Mouse (Mus musculus) liver, adult 2 months (tissue): Measurements from ENCODE around the gene Isg15. TPM values are rescaled to one million over a fixed set of nuclear protein-coding genes. Genes with fewer than 3 reads are reported as not detected.

ENCODE experiments used
- DNase-seq: peaks from one replicate; pipeline ENCODE4 v3.0.0-alpha.2; 2011; ENCODE audit warnings: low read depth, low spot score; ENCODE audit errors: extremely low read depth
- H3K27ac ChIP-seq: fragments of 200-500 bp; replicated peaks from 2 replicates; pipeline ENCODE4 v1.5.1; 2012; ENCODE audit warnings: low read depth, mild to moderate bottlenecking, control low read depth, inconsistent platforms, low read length; ENCODE audit not compliant: insufficient read depth
- H3K27me3 ChIP-seq: fragments of 200-500 bp; 2 replicates; pipeline ENCODE4 v1.6.1; 2012; ENCODE audit warnings: mild to moderate bottlenecking, moderate library complexity, low read length, inconsistent platforms; ENCODE audit not compliant: control insufficient read depth, insufficient read depth
- H3K36me3 ChIP-seq: fragments of 200-500 bp; 2 replicates; pipeline ENCODE4 v1.6.1; 2012; ENCODE audit warnings: low read length, inconsistent platforms; ENCODE audit not compliant: control insufficient read depth, insufficient read depth
- H3K4me1 ChIP-seq: fragments of 200-500 bp; 2 replicates; pipeline ENCODE4 v1.6.1; 2011; ENCODE audit warnings: low read length; ENCODE audit not compliant: control insufficient read depth, insufficient read depth
- H3K4me3 ChIP-seq: fragments of 200-500 bp; 2 replicates; pipeline ENCODE4 v1.5.1; 2011; ENCODE audit warnings: low read depth, mild to moderate bottlenecking, control low read depth, low read length, moderate library complexity; ENCODE audit not compliant: insufficient read depth
- H3K79me2 ChIP-seq: fragments of 200-500 bp; 2 replicates; pipeline ENCODE4 v1.6.1; 2012; ENCODE audit warnings: inconsistent platforms, mild to moderate bottlenecking, low read length, moderate library complexity; ENCODE audit not compliant: control insufficient read depth, insufficient read depth
- H3K9ac ChIP-seq: fragments of 200-500 bp; 2 replicates; pipeline ENCODE4 v1.6.1; 2012; ENCODE audit warnings: low read depth, mild to moderate bottlenecking, control low read depth, inconsistent platforms, low read length
- CTCF ChIP-seq: fragments of 200-500 bp; IDR thresholded peaks from 2 replicates; pipeline ENCODE4 v1.5.1; 2011; ENCODE audit warnings: low read depth, low read length, control low read depth
- POLR2A ChIP-seq: fragments of 200-500 bp; IDR thresholded peaks from 2 replicates; pipeline ENCODE4 v1.6.1; 2011; ENCODE audit warnings: low read length, control low read depth; ENCODE audit not compliant: insufficient read depth; ENCODE audit errors: extremely low read depth
- WGBS: fragments of 180-500 bp; shearing (Covaris S2); methylation state at CpG from one replicate; pipeline ENCODE4 v1.1.7; 2018; 5-methylcytosine and 5-hydroxymethylcytosine counted together
- polyA plus RNA-seq: library from polyadenylated mRNA; depleted of rRNA; stranded (reverse); fragments of >200 nt; gene quantifications from 2 replicates; pipeline ENCODE4 v1.2.3, GENCODE M21; 2012; rRNA removed
- total RNA-seq: library from RNA; depleted of rRNA; stranded (reverse); fragments of >200 nt; gene quantifications from 2 replicates; pipeline ENCODE4 v1.2.3, GENCODE M21; 2014; rRNA removed

The Isg15 gene
- total RNA-seq (14.2 and 20.7 TPM in 2 replicates), polyA plus RNA-seq (26.8 and 44.3 TPM in 2 replicates)

- H3K4me1 ChIP-seq: peaks cover 23% of the 10 kb centered on the region
- WGBS: 35% methylated on average over 10 of the region's 10 CpGs
- TF ChIP-seq POLR2A (no peak), CTCF (no peak)
- H3K9ac ChIP-seq: peak within 1 kb of the TSS; percentile 65
- no peaks in the 10 kb centered on the region for H3K36me3 ChIP-seq
- peak within 1 kb of the TSS; percentile 60 for H3K4me3 ChIP-seq
- H3K27me3 ChIP-seq: no peaks in the 10 kb centered on the region
- DNase-seq: peak; percentile 77
- peak within 1 kb of the TSS; percentile 50 for H3K27ac ChIP-seq
- peaks cover 11% of the 10 kb centered on the region; the same call in 1 of the 2 replicates for H3K79me2 ChIP-seq
Measured at GRCm38 (mm10) chr4:156200623-156201475, at the start of gene Isg15. TSS of gene Isg15 (minus strand) at chr4:156200818.

- H3K27me3 ChIP-seq: peaks cover 4% of the 10 kb centered on the region
- no peak overlapping the region for H3K9ac ChIP-seq
- WGBS: 67% methylated on average over 11 of the region's 11 CpGs
- peaks cover 21% of the 10 kb centered on the region for H3K36me3 ChIP-seq
- peaks cover 4% of the 10 kb centered on the region; the same call in 1 of the 2 replicates for H3K4me1 ChIP-seq
- no peak for DNase-seq
- H3K4me3 ChIP-seq: no peak overlapping the region
- TF ChIP-seq POLR2A: no peak
- no peak for TF ChIP-seq CTCF
- no peak overlapping the region for H3K27ac ChIP-seq
- H3K79me2 ChIP-seq: no peaks in the 10 kb centered on the region
Measured at GRCm38 (mm10) chr4:156249567-156249966, 48.9 kb upstream of the Isg15 start.

- no peak overlapping the region for H3K27ac ChIP-seq
- H3K27me3 ChIP-seq: no peaks in the 10 kb centered on the region
- H3K4me3 ChIP-seq: peak overlapping the region; percentile 86
- WGBS: 41% methylated on average over 57 of the region's 60 CpGs
- peaks cover 7% of the 10 kb centered on the region for H3K36me3 ChIP-seq
- peak overlapping the region; percentile 64 for H3K9ac ChIP-seq
- no peak for TF ChIP-seq CTCF
- TF ChIP-seq POLR2A: no peak
- no peak for DNase-seq
- H3K4me1 ChIP-seq: no peaks in the 10 kb centered on the region
- peaks cover 6% of the 10 kb centered on the region; the same call in 1 of the 2 replicates for H3K79me2 ChIP-seq
Measured at GRCm38 (mm10) chr4:156236651-156237447, 36.2 kb upstream of the Isg15 start.

- no peaks in the 10 kb centered on the region for H3K27me3 ChIP-seq
- H3K4me3 ChIP-seq: peak within 1 kb of the TSS; percentile 86
- H3K9ac ChIP-seq: peak within 1 kb of the TSS; percentile 88
- under 1% methylated on average over 90 of the region's 90 CpGs for WGBS
- peaks cover 4% of the 10 kb centered on the region for H3K36me3 ChIP-seq
- H3K4me1 ChIP-seq: no peaks in the 10 kb centered on the region
- DNase-seq: peak; percentile 72
- TF ChIP-seq CTCF: no peak
- peak; percentile 51; the same call in 1 of the 2 replicates for TF ChIP-seq POLR2A
- peak within 1 kb of the TSS; percentile 75 for H3K27ac ChIP-seq
- H3K79me2 ChIP-seq: peaks cover 6% of the 10 kb centered on the region; the same call in 1 of the 2 replicates
Measured at GRCm38 (mm10) chr4:156235808-156236533, 35.4 kb upstream of the Isg15 start, which contains the start of gene Noc2l. TSS of gene Noc2l (plus strand) at chr4:156236010.

DNA sequence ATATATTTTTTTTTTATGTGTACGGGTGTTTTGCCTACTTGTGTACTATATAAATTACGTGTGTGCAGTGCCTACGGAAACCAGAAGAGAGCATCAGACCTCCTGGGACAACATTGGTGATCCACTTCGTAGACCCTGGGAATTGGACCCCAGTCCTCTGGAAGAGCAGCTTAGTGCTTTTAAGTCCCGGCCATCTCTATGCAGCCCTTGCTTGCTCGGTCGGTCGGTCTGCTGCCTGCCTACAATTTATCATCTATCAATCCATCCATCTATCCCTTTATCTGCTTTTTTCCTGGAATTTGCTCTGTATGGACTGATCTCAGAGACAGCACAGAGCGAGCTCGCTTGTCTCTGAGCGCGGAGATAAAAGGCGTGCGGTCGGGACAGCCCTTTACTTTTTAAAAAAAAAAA is 34.7 kb upstream of the Isg15 start:
- WGBS: under 1% methylated on average over 15 of the region's 15 CpGs
- peaks cover 6% of the 10 kb centered on the region; the same call in 1 of the 2 replicates for H3K79me2 ChIP-seq
- peak overlapping the region; percentile 86 for H3K4me3 ChIP-seq
- peaks cover 3% of the 10 kb centered on the region for H3K36me3 ChIP-seq
- peak; percentile 58 for DNase-seq
- peak overlapping the region; percentile 75 for H3K27ac ChIP-seq
- TF ChIP-seq CTCF (peak; percentile 4; the same call in 1 of the 2 replicates), POLR2A (no peak)
- no peaks in the 10 kb centered on the region for H3K27me3 ChIP-seq
- H3K9ac ChIP-seq: peak overlapping the region; percentile 57
- H3K4me1 ChIP-seq: no peaks in the 10 kb centered on the region
